Mouse (Mus musculus) neural tube, embryonic 12.5 days (tissue): ENCODE results near the gene Lcorl. TPM values are rescaled to one million over a fixed set of nuclear protein-coding genes. Genes with fewer than 3 reads are reported as not detected.

Source experiments
- ATAC-seq: fragments of 200-750 bp; cut with Nextera tagmentation; 2 replicates; pipeline ENCODE4 v1.8.0; 2017; ENCODE audit warnings: low read depth, mild to moderate bottlenecking, moderate TSS enrichment, moderate library complexity; ENCODE audit not compliant: low FRiP score
- H3K27ac ChIP-seq: fragments of 300-500 bp; sonication (generic); 2 replicates; pipeline ENCODE4 v1.5.1; 2016
- H3K27me3 ChIP-seq: fragments of 300-500 bp; sonication (generic); replicated peaks from 2 replicates; pipeline ENCODE4 v1.6.1; 2016; ENCODE audit warnings: mild to moderate bottlenecking
- H3K36me3 ChIP-seq: fragments of 300-500 bp; sonication (generic); 2 replicates; pipeline ENCODE4 v1.6.1; 2016; ENCODE audit warnings: mild to moderate bottlenecking
- H3K4me1 ChIP-seq: fragments of 300-500 bp; sonication (generic); 2 replicates; pipeline ENCODE4 v1.6.1; 2016
- H3K4me2 ChIP-seq: fragments of 300-500 bp; sonication (generic); replicated peaks from 2 replicates; pipeline ENCODE4 v1.6.1; 2016; ENCODE audit warnings: mild to moderate bottlenecking
- H3K4me3 ChIP-seq: fragments of 300-500 bp; sonication (generic); 2 replicates; pipeline ENCODE4 v1.5.1; 2016
- H3K9ac ChIP-seq: fragments of 300-500 bp; sonication (generic); 2 replicates; pipeline ENCODE4 v1.6.1; 2016; ENCODE audit warnings: mild to moderate bottlenecking
- H3K9me3 ChIP-seq: fragments of 300-500 bp; sonication (generic); 2 replicates; pipeline ENCODE4 v1.6.1; 2016; ENCODE audit warnings: mild to moderate bottlenecking
- WGBS: fragments of 180-500 bp; shearing (Covaris S2); methylation state at CpG from one replicate; pipeline ENCODE4 v1.1.7; 2016; 5-methylcytosine and 5-hydroxymethylcytosine counted together
- polyA plus RNA-seq: library from polyadenylated mRNA; unstranded; fragments of >200 nt; fragmentation: Nextera tagmentation; extraction: Ambion mirVana; gene quantifications from 2 replicates; pipeline ENCODE4 v1.2.1, GENCODE M21; 2016

Lcorl gene
- polyA plus RNA-seq, 1 experiment from 2014 or later = 46.7 TPM

DNA sequence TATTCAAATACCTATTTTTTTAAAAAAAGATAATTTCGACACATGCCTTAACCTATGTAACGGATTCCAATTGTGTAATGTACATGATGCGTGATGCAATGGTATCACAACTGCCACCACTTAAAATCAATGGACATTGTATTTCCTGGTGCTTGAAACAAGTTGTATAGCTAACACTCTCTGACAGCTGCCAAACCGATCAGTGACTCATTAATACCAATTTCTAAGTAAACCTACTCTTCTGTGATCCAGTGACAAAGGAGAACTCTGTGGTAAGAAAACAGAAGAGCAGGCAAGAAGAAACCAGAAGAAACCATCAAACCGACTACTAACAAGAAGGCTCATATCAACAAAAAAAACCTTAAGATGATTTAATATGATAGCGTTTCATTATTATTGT is 12.7 kb downstream of the Lcorl start:
- 95% methylated on average over 6 of the region's 6 CpGs for WGBS
- no peaks in the 10 kb centered on the region for H3K36me3 ChIP-seq
- H3K4me1 ChIP-seq = no peaks in the 10 kb centered on the region
- H3K4me3 ChIP-seq = no peak overlapping the region
- H3K9ac ChIP-seq = no peak overlapping the region
- H3K9me3 ChIP-seq = no peaks in the 10 kb centered on the region; the same call in 1 of the 2 replicates
- no peak for ATAC-seq
- H3K4me2 ChIP-seq = no peak overlapping the region
- no peak overlapping the region for H3K27ac ChIP-seq
- no peaks in the 10 kb centered on the region for H3K27me3 ChIP-seq

DNA sequence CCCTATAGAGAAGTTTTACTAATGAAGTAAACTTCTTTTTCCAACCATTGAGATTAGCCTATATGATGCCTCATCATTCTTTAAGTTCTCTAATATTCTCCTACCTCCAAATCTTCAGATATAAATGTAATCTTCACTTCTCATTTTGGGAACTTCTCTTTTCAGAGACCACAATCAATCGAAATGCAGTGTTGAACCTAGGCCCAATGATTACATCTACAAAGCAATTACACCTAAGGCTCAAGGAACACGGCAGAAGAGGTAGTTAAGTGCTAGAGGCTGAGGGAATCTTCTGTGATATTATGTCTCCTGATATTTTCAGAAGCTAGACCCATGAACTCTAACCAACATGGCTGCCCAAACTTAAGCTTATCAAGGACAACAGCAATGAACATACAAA is 22.3 kb downstream of the Lcorl start:
- WGBS = 94% methylated on average over 2 of the region's 2 CpGs
- H3K9ac ChIP-seq = no peak overlapping the region

DNA sequence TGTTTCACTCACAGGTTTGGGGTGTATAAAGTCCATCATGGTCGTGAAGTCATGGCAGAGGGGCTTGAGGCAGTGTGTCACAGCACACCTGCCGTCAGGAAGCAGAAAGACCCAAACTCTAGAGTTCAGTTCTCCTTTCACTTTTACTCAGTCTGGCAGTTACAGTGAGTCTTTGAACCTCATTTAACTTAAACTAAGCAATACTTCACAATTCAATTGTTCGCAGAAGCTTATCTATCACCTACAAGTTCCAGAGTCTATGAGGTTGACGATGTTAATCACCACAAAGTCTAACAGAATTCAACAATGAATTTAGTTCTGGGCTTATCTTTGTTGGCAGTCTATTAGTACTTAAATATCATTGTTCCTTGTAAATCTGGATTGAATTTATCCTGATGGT is 45.9 kb downstream of the Lcorl start:
- H3K36me3 ChIP-seq = peaks cover 14% of the 10 kb centered on the region; the same call in 1 of the 2 replicates
- WGBS = 96% methylated on average over 4 of the region's 4 CpGs
- ATAC-seq = no peak
- H3K4me3 ChIP-seq = no peak overlapping the region
- no peak overlapping the region for H3K9ac ChIP-seq
- H3K4me2 ChIP-seq = no peak overlapping the region
- H3K4me1 ChIP-seq = no peaks in the 10 kb centered on the region
- H3K27me3 ChIP-seq = no peaks in the 10 kb centered on the region
- H3K9me3 ChIP-seq = peaks cover 33% of the 10 kb centered on the region
- H3K27ac ChIP-seq = no peak overlapping the region

More for the DNA sequence above, 22.3 kb downstream of the Lcorl start:
- no peak for ATAC-seq
- Histone ChIP-seq H3K27me3 (no peaks in the 10 kb centered on the region), H3K27ac (no peak overlapping the region), H3K4me3 (no peak overlapping the region), H3K36me3 (no peaks in the 10 kb centered on the region), H3K4me2 (no peak overlapping the region), H3K9me3 (peaks cover 6% of the 10 kb centered on the region; the same call in 1 of the 2 replicates), H3K4me1 (no peaks in the 10 kb centered on the region)

- no peak for ATAC-seq
- WGBS = 94% methylated on average over 7 of the region's 7 CpGs
- no peak overlapping the region for H3K9ac ChIP-seq
- no peaks in the 10 kb centered on the region for H3K27me3 ChIP-seq
- H3K4me3 ChIP-seq = no peak overlapping the region
- H3K9me3 ChIP-seq = no peaks in the 10 kb centered on the region
- no peaks in the 10 kb centered on the region for H3K4me1 ChIP-seq
- H3K27ac ChIP-seq = no peak overlapping the region
- no peak overlapping the region for H3K4me2 ChIP-seq
- H3K36me3 ChIP-seq = peaks cover 3% of the 10 kb centered on the region; the same call in 1 of the 2 replicates
Measured at GRCm38 (mm10) chr5:45791864-45792263, 65.6 kb downstream of the Lcorl start.

- peaks cover 3% of the 10 kb centered on the region; the same call in 1 of the 2 replicates for H3K36me3 ChIP-seq
- WGBS = 97% methylated on average over 4 of the region's 4 CpGs
- H3K9ac ChIP-seq = no peak overlapping the region
- ATAC-seq = no peak
- H3K9me3 ChIP-seq = no peaks in the 10 kb centered on the region
- no peak overlapping the region for H3K27ac ChIP-seq
- no peaks in the 10 kb centered on the region for H3K4me1 ChIP-seq
- no peak overlapping the region for H3K4me3 ChIP-seq
- no peak overlapping the region for H3K4me2 ChIP-seq
- H3K27me3 ChIP-seq = no peaks in the 10 kb centered on the region
Measured at GRCm38 (mm10) chr5:45790221-45790620, 67.2 kb downstream of the Lcorl start.

GRCm38 (mm10) chr5:45757502-45758121 is 99.8 kb downstream of the Lcorl start:
- WGBS = 93% methylated on average over 4 of the region's 4 CpGs
- Histone ChIP-seq H3K36me3 (no peaks in the 10 kb centered on the region), H3K27me3 (no peaks in the 10 kb centered on the region), H3K4me2 (no peak overlapping the region), H3K4me3 (no peak overlapping the region), H3K9ac (no peak overlapping the region), H3K9me3 (no peaks in the 10 kb centered on the region), H3K4me1 (no peaks in the 10 kb centered on the region), H3K27ac (no peak overlapping the region)
- peak; percentile 29; the same call in 1 of the 2 replicates for ATAC-seq

DNA sequence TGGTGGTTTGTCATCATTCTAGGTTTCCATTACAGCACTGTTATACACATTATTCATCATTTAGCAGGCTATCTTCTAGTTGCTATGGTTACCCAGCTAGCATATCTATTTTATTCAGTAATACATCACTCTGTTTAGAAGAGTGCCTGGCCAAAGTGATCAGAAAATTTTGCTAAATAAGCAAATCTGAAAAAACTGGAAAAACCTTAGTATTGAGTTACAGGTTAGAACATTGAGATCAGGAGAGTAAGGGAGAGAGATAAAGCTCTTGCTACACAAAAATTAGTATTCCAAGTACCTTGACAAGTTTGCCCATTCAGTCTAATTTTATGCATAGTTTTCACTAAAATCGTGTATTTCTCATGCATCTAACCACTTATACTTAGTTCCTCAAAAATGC is 119.5 kb downstream of the Lcorl start:
- Histone ChIP-seq H3K9ac (no peak overlapping the region), H3K4me2 (no peak overlapping the region), H3K27me3 (no peaks in the 10 kb centered on the region), H3K9me3 (no peaks in the 10 kb centered on the region), H3K4me3 (no peak overlapping the region), H3K27ac (no peak overlapping the region), H3K36me3 (peaks cover 6% of the 10 kb centered on the region), H3K4me1 (no peaks in the 10 kb centered on the region)
- 82% methylated on average over 1 of the region's 1 CpGs for WGBS
- no peak for ATAC-seq

DNA sequence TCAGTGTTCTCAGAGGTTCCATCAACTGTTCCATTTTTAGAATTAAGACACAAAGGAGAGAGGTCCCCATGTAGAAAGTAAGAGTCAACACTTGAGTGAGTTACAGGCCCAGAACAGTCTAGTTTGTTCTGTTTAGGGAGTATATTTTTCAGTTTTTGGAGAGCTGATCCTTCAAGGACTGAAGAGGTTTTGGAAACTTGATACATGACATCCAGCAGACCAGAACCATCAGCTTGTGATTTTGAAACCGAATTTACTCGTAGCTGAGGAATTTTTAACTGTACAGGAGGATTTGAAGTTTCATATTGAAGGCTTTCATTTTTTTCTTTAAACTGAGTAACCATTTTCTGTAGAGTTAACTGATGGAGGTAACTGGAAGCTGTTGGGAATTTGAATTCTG is 123.7 kb downstream of the Lcorl start:
- Histone ChIP-seq H3K27me3 (no peaks in the 10 kb centered on the region), H3K4me2 (no peak overlapping the region), H3K36me3 (peaks cover 6% of the 10 kb centered on the region; the same call in 1 of the 2 replicates), H3K9ac (no peak overlapping the region), H3K9me3 (no peaks in the 10 kb centered on the region), H3K4me1 (no peaks in the 10 kb centered on the region), H3K4me3 (no peak overlapping the region), H3K27ac (no peak overlapping the region)
- 85% methylated on average over 2 of the region's 2 CpGs for WGBS
- no peak for ATAC-seq

- Histone ChIP-seq H3K36me3 (no peaks in the 10 kb centered on the region), H3K4me2 (no peak overlapping the region), H3K27ac (no peak overlapping the region), H3K4me3 (no peak overlapping the region), H3K4me1 (no peaks in the 10 kb centered on the region), H3K27me3 (no peaks in the 10 kb centered on the region), H3K9ac (no peak overlapping the region), H3K9me3 (no peaks in the 10 kb centered on the region)
- WGBS = 91% methylated on average over 6 of the region's 6 CpGs
- no peak for ATAC-seq
Measured at GRCm38 (mm10) chr5:45718848-45719488, 138.4 kb downstream of the Lcorl start.

DNA sequence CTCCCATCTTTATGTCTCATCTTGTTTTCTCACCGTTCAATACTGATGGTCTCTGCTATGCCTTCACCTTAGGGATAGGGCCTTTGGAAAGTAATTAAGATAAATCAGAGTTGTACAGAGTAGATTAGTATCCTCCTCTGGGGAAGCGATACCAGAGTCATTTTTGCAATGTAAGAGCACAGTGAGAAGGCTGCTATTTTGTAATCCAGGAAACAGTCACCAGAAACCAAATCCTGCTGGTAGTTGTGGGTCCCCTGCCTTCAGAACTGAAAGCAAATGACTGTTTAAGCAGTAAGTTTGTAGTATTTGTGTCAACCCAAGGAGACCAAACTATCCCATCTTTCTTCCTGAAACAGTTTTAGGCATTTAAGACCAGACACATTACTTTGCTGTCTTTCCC is 147.8 kb downstream of the Lcorl start:
- no peak overlapping the region for H3K4me3 ChIP-seq
- WGBS = 96% methylated on average over 2 of the region's 2 CpGs
- H3K9me3 ChIP-seq = no peaks in the 10 kb centered on the region
- H3K27me3 ChIP-seq = no peaks in the 10 kb centered on the region
- H3K4me2 ChIP-seq = no peak overlapping the region
- no peaks in the 10 kb centered on the region for H3K4me1 ChIP-seq
- H3K36me3 ChIP-seq = peaks cover 3% of the 10 kb centered on the region; the same call in 1 of the 2 replicates
- no peak overlapping the region for H3K27ac ChIP-seq
- no peak for ATAC-seq
- no peak overlapping the region for H3K9ac ChIP-seq

DNA sequence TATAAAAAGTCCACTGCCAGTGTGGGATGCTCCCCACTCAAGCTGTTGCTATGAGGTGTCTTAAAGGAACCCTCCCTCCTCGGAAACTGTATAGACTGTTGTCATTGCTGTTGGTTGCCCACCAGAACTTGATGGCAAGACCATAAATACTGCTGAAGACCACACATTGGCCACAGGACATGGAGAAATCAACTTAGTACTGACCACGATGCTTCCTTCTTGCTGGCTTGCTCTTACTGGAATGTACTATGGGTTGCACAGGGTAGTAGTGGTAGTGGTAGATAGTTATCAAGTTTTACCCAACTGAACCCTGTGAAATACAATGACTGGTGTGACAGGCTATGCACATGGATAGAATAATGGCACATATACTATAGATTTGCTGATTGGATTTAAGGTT is 150.6 kb downstream of the Lcorl start:
- Histone ChIP-seq H3K27me3 (no peaks in the 10 kb centered on the region), H3K4me2 (no peak overlapping the region), H3K36me3 (peaks cover 3% of the 10 kb centered on the region; the same call in 1 of the 2 replicates), H3K4me1 (no peaks in the 10 kb centered on the region), H3K9ac (no peak overlapping the region), H3K4me3 (no peak overlapping the region), H3K27ac (no peak overlapping the region), H3K9me3 (no peaks in the 10 kb centered on the region)
- 90% methylated on average over 2 of the region's 2 CpGs for WGBS
- no peak for ATAC-seq

DNA sequence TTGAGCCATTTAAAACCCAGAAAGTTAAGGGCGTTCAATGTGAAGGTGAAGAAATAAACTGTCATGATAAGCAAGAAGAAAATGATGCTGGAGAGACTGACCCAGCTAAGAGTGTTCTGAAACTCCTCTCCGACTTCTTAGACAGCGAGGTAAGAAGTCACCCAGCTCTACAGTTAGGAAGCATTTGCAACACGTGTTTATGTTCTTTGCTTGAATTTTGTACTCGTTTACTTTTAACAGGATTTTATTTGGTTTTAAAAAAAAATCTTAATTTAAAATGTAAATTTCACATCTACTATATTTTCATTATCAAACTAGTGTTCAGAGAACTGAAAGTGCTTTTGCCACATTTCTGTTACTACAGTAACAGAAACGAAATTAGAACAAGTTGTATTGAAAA is 165.7 kb downstream of the Lcorl start:
- H3K36me3 ChIP-seq = no peaks in the 10 kb centered on the region
- ATAC-seq = no peak
- H3K9me3 ChIP-seq = no peaks in the 10 kb centered on the region
- no peaks in the 10 kb centered on the region for H3K4me1 ChIP-seq
- no peak overlapping the region for H3K27ac ChIP-seq
- H3K9ac ChIP-seq = no peak overlapping the region
- no peaks in the 10 kb centered on the region for H3K27me3 ChIP-seq
- WGBS = 88% methylated on average over 6 of the region's 6 CpGs
- no peak overlapping the region for H3K4me2 ChIP-seq
- H3K4me3 ChIP-seq = no peak overlapping the region

- no peaks in the 10 kb centered on the region for H3K27me3 ChIP-seq
- no peak overlapping the region for H3K9ac ChIP-seq
- WGBS = 87% methylated on average over 2 of the region's 2 CpGs
- ATAC-seq = no peak
- no peak overlapping the region for H3K27ac ChIP-seq
- no peaks in the 10 kb centered on the region for H3K36me3 ChIP-seq
- no peaks in the 10 kb centered on the region for H3K9me3 ChIP-seq
- no peaks in the 10 kb centered on the region for H3K4me1 ChIP-seq
- H3K4me2 ChIP-seq = no peak overlapping the region
- no peak overlapping the region for H3K4me3 ChIP-seq
Measured at GRCm38 (mm10) chr5:45690802-45691201, 166.6 kb downstream of the Lcorl start.
